Mouse (Mus musculus): ENCODE results near the gene Ppm1m. TPM values are rescaled to one million over a fixed set of nuclear protein-coding genes. Genes with fewer than 3 reads are reported as not detected.

The Ppm1m gene
- 30.9 and 31.7 TPM in 2 replicates for polyA plus RNA-seq (2011; ENCODE audit: insufficient read length, low read depth, missing spikeins)

DNA sequence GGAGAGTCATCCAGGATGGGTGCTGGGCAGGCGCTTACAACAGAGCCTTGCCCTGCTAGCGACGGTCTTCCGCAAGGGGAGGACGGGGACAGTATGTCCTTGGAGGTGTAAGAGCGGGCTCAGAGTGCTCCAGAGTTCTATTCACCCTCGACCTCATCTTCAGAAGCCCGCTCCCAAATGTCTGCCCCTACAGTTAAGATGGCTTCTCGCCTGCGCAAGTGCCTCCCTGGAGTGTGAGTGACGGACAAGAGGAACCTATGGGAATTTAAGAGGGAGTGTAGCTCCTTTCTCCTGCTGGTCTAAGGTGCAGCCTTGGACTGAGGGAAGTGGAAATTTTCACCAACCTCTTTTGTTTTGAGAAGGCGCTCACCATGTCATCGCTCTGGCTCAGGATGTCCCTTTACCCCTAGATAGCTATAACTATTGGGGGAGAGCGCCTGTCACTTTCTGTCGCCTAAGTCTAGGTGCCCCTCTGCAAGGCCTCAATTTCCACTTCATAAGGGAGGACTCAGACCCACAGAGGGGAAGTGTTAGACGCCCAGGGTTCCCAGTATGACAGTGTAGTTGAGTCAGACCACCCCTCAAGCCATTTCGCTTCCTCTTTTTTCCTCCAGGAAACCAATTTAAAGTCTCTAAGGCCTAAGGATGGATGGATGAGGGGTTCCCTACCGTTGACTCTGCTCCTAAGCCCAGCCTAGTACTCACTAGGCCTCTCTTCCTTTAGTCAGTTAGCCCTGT, at the start of gene Ppm1m:
TSS of gene Ppm1m (minus strand) at position 212 of the 738 bp plus-strand sequence.
- no peak for TF ChIP-seq POLR2A (IDR thresholded peaks at IDR 0.05; ENCODE audit: low read depth, low read length)
- no peak for TF ChIP-seq CTCF (IDR thresholded peaks at IDR 0.05; ENCODE audit: borderline replicate concordance, insufficient read depth, low read length)
- H3K27ac ChIP-seq (ENCODE audit: insufficient read depth, low read length): no peak within 1 kb of the TSS
- peak within 1 kb of the TSS; percentile 41 for H3K4me3 ChIP-seq (ENCODE audit: insufficient read depth, low read length)
- no peaks in the 10 kb centered on the region; the same call in 1 of the 2 replicates for H3K4me1 ChIP-seq (ENCODE audit: control insufficient read depth, insufficient read depth, low read length)

DNA sequence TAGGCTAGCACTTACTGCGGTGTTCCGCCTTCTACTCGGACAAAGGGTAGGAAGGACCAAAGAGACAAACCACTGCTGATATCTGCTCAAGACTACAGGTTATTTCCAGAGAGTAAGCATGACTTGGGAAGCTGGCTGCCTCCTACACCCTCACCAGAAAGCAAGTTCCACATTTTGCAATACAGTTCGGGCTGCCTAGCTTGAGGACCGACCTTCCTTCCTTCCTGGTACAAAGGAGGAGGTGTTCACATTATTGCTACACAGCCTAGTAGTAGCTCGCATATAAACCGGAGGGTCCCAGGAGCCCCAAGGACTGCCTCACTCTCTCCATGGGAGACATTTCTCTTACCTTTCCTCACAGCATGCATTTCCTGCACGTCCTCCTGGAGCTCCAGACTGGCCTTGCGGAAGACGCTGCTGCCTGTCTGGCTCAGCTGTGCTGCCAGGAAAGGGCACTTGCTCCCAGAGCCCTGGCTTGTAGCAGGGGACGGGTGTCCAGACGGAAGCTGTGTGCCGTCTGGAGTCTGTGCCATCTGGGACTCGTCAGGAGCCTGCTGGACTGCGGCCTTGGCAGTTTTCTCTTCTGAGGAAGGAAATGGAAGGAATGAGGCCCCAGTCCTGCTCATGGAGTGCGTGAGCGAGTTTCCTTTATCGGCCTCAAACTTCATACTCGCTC, 43.4 kb upstream of the Ppm1m start:
- TF ChIP-seq POLR2A (IDR thresholded peaks at IDR 0.05; ENCODE audit: low read depth, low read length) (no peak), CTCF (IDR thresholded peaks at IDR 0.05; ENCODE audit: borderline replicate concordance, insufficient read depth, low read length) (no peak)
- H3K4me3 ChIP-seq (ENCODE audit: insufficient read depth, low read length): no peak overlapping the region
- H3K27ac ChIP-seq (ENCODE audit: insufficient read depth, low read length): no peak overlapping the region
- H3K4me1 ChIP-seq (ENCODE audit: control insufficient read depth, insufficient read depth, low read length): no peaks in the 10 kb centered on the region

DNA sequence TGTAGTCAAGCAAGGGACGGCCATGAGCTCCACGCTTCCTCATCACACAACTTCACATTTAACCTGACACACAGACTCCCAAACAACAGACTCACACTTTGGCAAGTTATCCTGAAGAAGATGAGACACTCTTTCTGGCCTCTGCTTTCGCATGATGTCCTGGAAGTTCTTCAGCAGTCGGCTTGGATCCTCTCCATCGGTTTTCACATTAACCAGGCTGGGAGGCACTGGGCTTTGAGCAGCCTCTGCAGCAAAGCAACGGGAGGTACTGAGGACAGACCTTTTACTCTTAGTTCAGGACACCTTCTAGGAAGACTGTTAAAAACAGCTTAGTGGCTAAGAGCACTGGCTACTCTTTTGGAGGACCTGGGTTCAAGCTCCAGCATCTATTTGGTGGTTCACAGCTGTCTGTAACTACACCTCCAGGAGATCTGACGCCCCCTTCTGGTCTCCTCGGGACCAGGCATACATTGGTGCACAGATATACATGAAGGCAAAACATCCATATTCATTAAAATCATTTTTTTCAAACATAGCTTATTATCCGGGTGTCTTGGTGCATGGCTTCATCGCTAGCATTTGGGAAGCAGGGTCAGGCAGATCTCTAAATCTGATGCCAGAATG, 42.1 kb upstream of the Ppm1m start:
- H3K4me1 ChIP-seq (ENCODE audit: control insufficient read depth, insufficient read depth, low read length): no peaks in the 10 kb centered on the region
- TF ChIP-seq POLR2A (IDR thresholded peaks at IDR 0.05; ENCODE audit: low read depth, low read length) (no peak), CTCF (IDR thresholded peaks at IDR 0.05; ENCODE audit: borderline replicate concordance, insufficient read depth, low read length) (no peak)
- H3K4me3 ChIP-seq (ENCODE audit: insufficient read depth, low read length): no peak overlapping the region
- no peak overlapping the region for H3K27ac ChIP-seq (ENCODE audit: insufficient read depth, low read length)

DNA sequence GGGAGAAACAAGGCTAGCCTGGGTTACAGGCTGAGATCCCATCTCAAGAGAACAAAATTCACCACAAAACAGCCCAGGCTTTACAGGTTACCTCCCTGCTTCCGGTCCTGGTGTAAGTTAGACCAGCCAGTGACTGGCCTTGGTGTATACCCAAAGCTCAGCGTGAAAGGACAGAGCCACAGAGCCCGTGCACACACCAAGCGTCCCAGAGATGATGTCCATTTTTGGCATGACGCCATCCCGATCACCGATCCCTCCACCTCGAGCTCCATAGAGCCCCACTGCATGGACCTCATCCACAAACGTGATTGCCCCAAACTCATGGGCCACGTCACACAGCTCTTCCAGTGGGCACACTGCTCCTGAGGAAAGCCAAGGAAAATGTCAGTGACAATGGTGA, 38.3 kb upstream of the Ppm1m start:
- TF ChIP-seq POLR2A (IDR thresholded peaks at IDR 0.05; ENCODE audit: low read depth, low read length) (no peak), CTCF (IDR thresholded peaks at IDR 0.05; ENCODE audit: borderline replicate concordance, insufficient read depth, low read length) (no peak)
- Histone ChIP-seq H3K4me3 (ENCODE audit: insufficient read depth, low read length) (no peak overlapping the region), H3K27ac (ENCODE audit: insufficient read depth, low read length) (no peak overlapping the region), H3K4me1 (ENCODE audit: control insufficient read depth, insufficient read depth, low read length) (no peaks in the 10 kb centered on the region)

DNA sequence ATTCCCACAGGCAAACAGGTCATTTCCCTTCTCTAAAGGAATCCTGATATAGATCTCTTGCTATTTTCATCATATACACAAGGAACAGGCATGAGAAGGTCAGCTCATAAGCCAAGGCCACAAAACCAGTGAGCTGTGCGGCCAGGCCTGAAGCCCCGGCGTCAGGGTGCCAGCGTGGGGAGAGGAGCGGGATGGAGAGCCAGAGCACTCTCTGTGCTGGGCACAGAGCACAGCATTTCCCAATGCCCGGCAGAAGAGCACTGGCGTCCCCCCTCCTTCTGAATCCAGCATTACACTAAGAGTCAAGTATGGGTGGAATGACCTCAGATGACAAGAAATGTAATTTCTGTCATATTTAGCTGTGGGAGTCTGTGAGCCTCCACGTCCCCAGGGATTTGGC, 37.9 kb upstream of the Ppm1m start:
- TF ChIP-seq POLR2A (IDR thresholded peaks at IDR 0.05; ENCODE audit: low read depth, low read length): no peak
- no peak for TF ChIP-seq CTCF (IDR thresholded peaks at IDR 0.05; ENCODE audit: borderline replicate concordance, insufficient read depth, low read length)
- Histone ChIP-seq H3K4me3 (ENCODE audit: insufficient read depth, low read length) (no peak overlapping the region), H3K27ac (ENCODE audit: insufficient read depth, low read length) (no peak overlapping the region), H3K4me1 (ENCODE audit: control insufficient read depth, insufficient read depth, low read length) (no peaks in the 10 kb centered on the region)

DNA sequence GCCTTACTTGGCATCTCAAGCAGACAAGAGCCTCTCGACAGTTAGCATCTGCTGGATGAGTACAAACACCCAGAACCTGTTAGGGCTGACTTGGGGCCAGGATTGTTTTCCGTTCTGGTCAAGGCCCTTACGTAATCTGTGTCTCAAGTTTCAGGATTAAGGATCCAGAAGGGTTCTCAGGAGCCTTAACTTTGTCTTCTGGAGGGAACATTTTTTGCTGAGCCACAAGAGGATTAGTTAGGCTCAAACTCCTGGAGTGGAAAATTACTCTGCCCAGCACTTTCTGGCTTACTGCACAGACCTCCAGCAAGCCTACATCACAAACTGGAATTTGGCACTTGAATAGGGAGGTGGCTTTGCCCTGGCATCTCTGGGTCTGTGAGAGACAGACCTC, 37.3 kb upstream of the Ppm1m start:
- Histone ChIP-seq H3K27ac (ENCODE audit: insufficient read depth, low read length) (no peak overlapping the region), H3K4me3 (ENCODE audit: insufficient read depth, low read length) (no peak overlapping the region), H3K4me1 (ENCODE audit: control insufficient read depth, insufficient read depth, low read length) (no peaks in the 10 kb centered on the region)
- TF ChIP-seq POLR2A (IDR thresholded peaks at IDR 0.05; ENCODE audit: low read depth, low read length) (no peak), CTCF (IDR thresholded peaks at IDR 0.05; ENCODE audit: borderline replicate concordance, insufficient read depth, low read length) (no peak)

DNA sequence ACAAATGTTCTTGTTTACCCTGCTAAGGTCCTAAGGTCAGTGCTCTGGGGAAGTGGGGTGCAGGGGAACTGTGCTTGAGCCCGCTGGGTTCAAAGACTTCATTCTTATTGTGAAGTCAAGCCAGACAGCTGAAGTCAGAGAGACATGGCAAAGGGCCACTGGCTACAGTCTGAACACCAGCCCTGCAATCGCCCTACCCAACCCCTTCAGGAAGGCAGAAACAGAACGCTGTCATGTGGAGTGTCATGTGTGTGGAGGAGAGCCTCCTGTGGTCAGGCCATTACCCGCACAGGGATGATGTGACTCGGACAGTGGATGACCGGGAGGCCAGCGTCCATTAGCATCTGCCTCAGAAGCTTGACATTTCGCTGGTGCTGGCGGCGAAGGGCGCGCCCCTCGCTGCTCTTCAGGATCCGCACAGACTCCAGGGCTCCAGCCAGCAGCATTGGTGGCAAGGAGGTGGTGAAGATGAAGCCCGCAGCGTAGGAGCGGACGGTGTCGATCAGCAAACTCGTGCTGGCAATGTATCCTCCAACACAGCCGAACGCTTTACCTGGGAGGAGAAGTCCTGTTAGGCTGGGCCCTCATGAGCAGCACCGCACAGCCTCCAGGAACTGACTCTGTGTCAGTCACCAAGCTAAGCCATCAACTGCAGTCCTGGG, 36.7 kb upstream of the Ppm1m start:
- H3K27ac ChIP-seq (ENCODE audit: insufficient read depth, low read length): no peak overlapping the region
- H3K4me1 ChIP-seq (ENCODE audit: control insufficient read depth, insufficient read depth, low read length): no peaks in the 10 kb centered on the region
- H3K4me3 ChIP-seq (ENCODE audit: insufficient read depth, low read length): no peak overlapping the region
- no peak for TF ChIP-seq CTCF (IDR thresholded peaks at IDR 0.05; ENCODE audit: borderline replicate concordance, insufficient read depth, low read length)
- TF ChIP-seq POLR2A (IDR thresholded peaks at IDR 0.05; ENCODE audit: low read depth, low read length): no peak

DNA sequence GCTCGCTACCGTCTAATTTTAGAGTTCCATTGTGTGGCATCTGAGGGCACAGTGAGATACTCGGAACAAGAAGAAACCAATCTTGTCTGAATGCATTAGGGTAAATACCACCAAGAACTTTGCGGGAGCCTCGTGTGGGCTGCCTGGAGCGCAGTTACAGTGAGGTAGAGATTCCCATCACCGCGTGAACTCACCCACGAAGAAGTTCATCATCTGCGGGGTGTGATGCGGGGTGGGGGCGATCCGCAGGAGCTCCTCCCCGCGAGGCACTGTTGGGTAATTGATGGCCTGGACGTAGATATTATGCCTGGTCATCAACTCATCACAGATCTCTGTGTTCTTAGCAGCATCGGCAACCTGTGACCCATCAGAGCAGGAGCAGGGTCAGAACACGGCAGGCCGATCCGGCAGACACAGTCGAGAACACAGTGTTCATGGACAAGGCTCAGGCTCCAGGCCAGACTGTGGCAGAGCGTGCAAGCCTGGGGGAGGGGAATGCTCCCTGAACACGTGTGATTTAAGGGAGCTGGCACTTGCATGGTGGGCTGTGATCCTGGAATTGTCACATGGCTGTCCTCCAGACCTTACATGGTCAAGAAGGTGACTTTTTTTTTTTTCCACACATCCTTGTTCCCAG, 35.8 kb upstream of the Ppm1m start:
- H3K4me1 ChIP-seq (ENCODE audit: control insufficient read depth, insufficient read depth, low read length): no peaks in the 10 kb centered on the region
- TF ChIP-seq POLR2A (IDR thresholded peaks at IDR 0.05; ENCODE audit: low read depth, low read length) (no peak), CTCF (IDR thresholded peaks at IDR 0.05; ENCODE audit: borderline replicate concordance, insufficient read depth, low read length) (no peak)
- no peak overlapping the region for H3K27ac ChIP-seq (ENCODE audit: insufficient read depth, low read length)
- H3K4me3 ChIP-seq (ENCODE audit: insufficient read depth, low read length): no peak overlapping the region

DNA sequence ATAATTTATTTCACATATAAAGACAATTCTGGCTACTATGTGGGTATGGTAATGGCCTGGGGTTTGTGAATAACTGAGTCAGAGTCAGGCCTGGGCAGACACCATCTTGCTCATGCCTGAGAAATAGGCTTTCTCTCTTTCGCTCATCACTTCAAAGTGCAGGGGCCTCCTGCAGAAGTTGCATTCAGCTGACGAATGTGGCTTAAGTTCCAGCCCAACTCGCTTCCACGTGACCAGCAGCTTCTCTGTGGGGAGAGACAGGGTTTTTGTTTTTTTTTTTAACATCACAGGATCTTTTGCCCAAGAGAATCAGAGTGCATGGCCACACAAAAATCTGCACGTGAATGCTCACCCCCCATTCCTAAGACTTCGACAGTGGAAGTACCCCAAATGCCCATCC, 34.4 kb upstream of the Ppm1m start:
- no peaks in the 10 kb centered on the region for H3K4me1 ChIP-seq (ENCODE audit: control insufficient read depth, insufficient read depth, low read length)
- no peak overlapping the region for H3K4me3 ChIP-seq (ENCODE audit: insufficient read depth, low read length)
- no peak overlapping the region for H3K27ac ChIP-seq (ENCODE audit: insufficient read depth, low read length)
- no peak for TF ChIP-seq POLR2A (IDR thresholded peaks at IDR 0.05; ENCODE audit: low read depth, low read length)
- TF ChIP-seq CTCF (IDR thresholded peaks at IDR 0.05; ENCODE audit: borderline replicate concordance, insufficient read depth, low read length): no peak
